Mouse (Mus musculus): ENCODE measurements around the gene Rprm. TPM values are rescaled to one million over a fixed set of nuclear protein-coding genes. Genes with fewer than 3 reads are reported as not detected.

Rprm gene
- 13.9 and 15.1 TPM in 2 replicates for polyA plus RNA-seq (2014; fragmentation: Nextera tagmentation; extraction: Ambion mirVana)

DNA sequence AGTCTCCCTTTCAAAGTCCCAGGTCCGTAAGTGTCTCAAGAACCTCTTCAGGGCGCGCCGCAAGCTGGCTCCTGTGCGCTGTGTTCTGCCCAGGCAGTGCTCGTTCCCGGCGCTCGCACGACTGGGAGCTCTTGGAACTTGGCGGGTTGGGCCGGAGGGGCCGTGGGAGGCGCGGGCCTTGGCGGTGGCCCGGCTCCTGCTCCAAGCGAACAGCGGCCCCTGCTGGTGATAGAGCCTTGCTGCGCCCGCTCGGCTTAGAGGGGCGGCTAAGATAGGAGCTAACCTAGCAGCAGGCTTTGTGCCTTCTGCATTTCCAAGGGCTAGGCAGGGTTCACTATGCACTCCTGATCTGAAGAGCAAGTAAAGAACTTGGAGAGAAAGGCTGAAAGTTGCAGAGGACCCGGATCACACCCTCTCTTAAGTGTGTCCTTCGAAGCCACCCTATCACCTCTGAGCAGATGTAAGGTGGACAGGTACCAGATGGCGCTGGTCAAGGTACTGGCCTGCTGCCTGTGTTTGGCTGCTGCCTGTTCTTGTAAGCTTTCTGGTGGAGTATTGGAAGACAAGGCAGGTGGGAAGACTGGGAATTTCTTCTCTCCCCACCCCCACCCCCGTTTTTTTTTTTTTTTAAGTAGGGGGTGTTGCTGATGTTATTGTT is at the start of gene Rprm:
Rprm (minus strand) TSS at position 123 of the 658 bp plus-strand sequence.
- no peaks in the 10 kb centered on the region for H3K36me3 ChIP-seq (ENCODE audit: control insufficient read depth, insufficient read depth, low read length)
- DNase-seq (ENCODE audit: low spot score) (peak; percentile 97), ATAC-seq (ENCODE audit: insufficient number of reproducible peaks, low FRiP score, low TSS enrichment, low read depth) (peak; percentile 90)
- H3K4me3 ChIP-seq (ENCODE audit: low read depth, low read length): peak within 1 kb of the TSS; percentile 37
- H3K9me3 ChIP-seq (ENCODE audit: control insufficient read depth, low read length): no peaks in the 10 kb centered on the region
- WGBS: 5% methylated on average over 27 of the region's 27 CpGs
- peak within 1 kb of the TSS; percentile 28; the same call in 1 of the 2 replicates for H3K9ac ChIP-seq (ENCODE audit: low read length)
- H3K27ac ChIP-seq (replicated peaks; ENCODE audit: low read depth, low read length): no peak within 1 kb of the TSS
- H3K4me1 ChIP-seq (ENCODE audit: control insufficient read depth, insufficient read depth, low read length): no peaks in the 10 kb centered on the region
- peak within 1 kb of the TSS; percentile 83 for H3K4me2 ChIP-seq (ENCODE audit: low read depth, severe bottlenecking)
- peaks cover 9% of the 10 kb centered on the region for H3K27me3 ChIP-seq (ENCODE audit: control insufficient read depth, insufficient read depth, low read length)

- 81% methylated on average over 6 of the region's 6 CpGs for WGBS
- no peaks in the 10 kb centered on the region for H3K9me3 ChIP-seq (ENCODE audit: control insufficient read depth, low read length)
- no peak overlapping the region for H3K9ac ChIP-seq (ENCODE audit: low read length)
- H3K27ac ChIP-seq (replicated peaks; ENCODE audit: low read depth, low read length): no peak overlapping the region
- no peak for DNase-seq (ENCODE audit: low spot score)
- no peak for ATAC-seq (ENCODE audit: insufficient number of reproducible peaks, low FRiP score, low TSS enrichment, low read depth)
- no peaks in the 10 kb centered on the region for H3K36me3 ChIP-seq (ENCODE audit: control insufficient read depth, insufficient read depth, low read length)
- H3K4me1 ChIP-seq (ENCODE audit: control insufficient read depth, insufficient read depth, low read length): no peaks in the 10 kb centered on the region
- H3K4me2 ChIP-seq (ENCODE audit: low read depth, severe bottlenecking): no peak overlapping the region
- H3K27me3 ChIP-seq (ENCODE audit: control insufficient read depth, insufficient read depth, low read length): no peaks in the 10 kb centered on the region
- no peak overlapping the region for H3K4me3 ChIP-seq (ENCODE audit: low read depth, low read length)
These were observed 34.0 kb upstream of the Rprm start for GRCm38 (mm10) chr2:54119305-54119704.

- DNase-seq (ENCODE audit: low spot score): peak; percentile 41
- Histone ChIP-seq H3K4me1 (ENCODE audit: control insufficient read depth, insufficient read depth, low read length) (no peaks in the 10 kb centered on the region), H3K27ac (replicated peaks; ENCODE audit: low read depth, low read length) (no peak overlapping the region), H3K4me3 (ENCODE audit: low read depth, low read length) (no peak overlapping the region), H3K27me3 (ENCODE audit: control insufficient read depth, insufficient read depth, low read length) (no peaks in the 10 kb centered on the region), H3K9me3 (ENCODE audit: control insufficient read depth, low read length) (no peaks in the 10 kb centered on the region), H3K4me2 (ENCODE audit: low read depth, severe bottlenecking) (no peak overlapping the region), H3K9ac (ENCODE audit: low read length) (no peak overlapping the region), H3K36me3 (ENCODE audit: control insufficient read depth, insufficient read depth, low read length) (no peaks in the 10 kb centered on the region)
- ATAC-seq (ENCODE audit: insufficient number of reproducible peaks, low FRiP score, low TSS enrichment, low read depth): no peak
- WGBS: 31% methylated on average over 3 of the region's 3 CpGs
These were observed 33.5 kb upstream of the Rprm start for GRCm38 (mm10) chr2:54118881-54119280.

GRCm38 (mm10) chr2:54111294-54111693 is 25.9 kb upstream of the Rprm start:
- Histone ChIP-seq H3K27me3 (ENCODE audit: control insufficient read depth, insufficient read depth, low read length) (no peaks in the 10 kb centered on the region), H3K4me3 (ENCODE audit: low read depth, low read length) (no peak overlapping the region), H3K9ac (ENCODE audit: low read length) (no peak overlapping the region), H3K9me3 (ENCODE audit: control insufficient read depth, low read length) (no peaks in the 10 kb centered on the region), H3K4me1 (ENCODE audit: control insufficient read depth, insufficient read depth, low read length) (no peaks in the 10 kb centered on the region), H3K36me3 (ENCODE audit: control insufficient read depth, insufficient read depth, low read length) (no peaks in the 10 kb centered on the region), H3K27ac (replicated peaks; ENCODE audit: low read depth, low read length) (no peak overlapping the region), H3K4me2 (ENCODE audit: low read depth, severe bottlenecking) (no peak overlapping the region)
- DNase-seq (ENCODE audit: low spot score): no peak
- ATAC-seq (ENCODE audit: insufficient number of reproducible peaks, low FRiP score, low TSS enrichment, low read depth): no peak
- 78% methylated on average over 2 of the region's 2 CpGs for WGBS

DNA sequence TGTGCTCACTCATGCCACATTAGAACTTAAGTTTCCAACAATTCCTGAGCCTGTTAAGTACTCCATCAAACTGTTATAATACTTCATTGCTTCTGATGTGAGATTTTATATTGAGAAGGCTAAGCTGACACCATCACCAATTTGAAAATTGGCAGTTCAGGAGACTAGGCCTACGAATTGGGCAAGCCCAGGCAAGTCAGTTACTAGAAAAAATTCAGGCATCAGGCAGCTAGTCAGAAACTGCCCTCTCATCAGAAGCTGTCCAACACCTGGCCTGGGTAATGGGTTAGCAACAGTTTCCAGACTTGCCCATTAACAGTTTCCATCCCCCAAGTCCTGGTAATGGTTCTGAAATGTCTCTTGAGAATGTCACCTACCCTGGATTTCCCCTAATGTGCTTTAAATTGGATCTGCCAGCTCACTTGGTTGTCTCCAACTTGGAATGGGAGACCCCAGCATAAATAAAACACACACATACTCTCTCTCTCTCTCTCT is 20.9 kb upstream of the Rprm start:
- WGBS: 55% methylated on average over 1 of the region's 1 CpGs
- no peaks in the 10 kb centered on the region for H3K27me3 ChIP-seq (ENCODE audit: control insufficient read depth, insufficient read depth, low read length)
- no peak overlapping the region for H3K4me3 ChIP-seq (ENCODE audit: low read depth, low read length)
- ATAC-seq (ENCODE audit: insufficient number of reproducible peaks, low FRiP score, low TSS enrichment, low read depth): no peak
- no peak overlapping the region for H3K27ac ChIP-seq (replicated peaks; ENCODE audit: low read depth, low read length)
- DNase-seq (ENCODE audit: low spot score): no peak
- H3K9ac ChIP-seq (ENCODE audit: low read length): no peak overlapping the region
- no peaks in the 10 kb centered on the region for H3K4me1 ChIP-seq (ENCODE audit: control insufficient read depth, insufficient read depth, low read length)
- no peaks in the 10 kb centered on the region for H3K36me3 ChIP-seq (ENCODE audit: control insufficient read depth, insufficient read depth, low read length)
- no peak overlapping the region for H3K4me2 ChIP-seq (ENCODE audit: low read depth, severe bottlenecking)
- H3K9me3 ChIP-seq (ENCODE audit: control insufficient read depth, low read length): no peaks in the 10 kb centered on the region

GRCm38 (mm10) chr2:54099939-54100338 is 14.6 kb upstream of the Rprm start:
- no peak overlapping the region for H3K4me2 ChIP-seq (ENCODE audit: low read depth, severe bottlenecking)
- no peak overlapping the region for H3K27ac ChIP-seq (replicated peaks; ENCODE audit: low read depth, low read length)
- DNase-seq (ENCODE audit: low spot score) (no peak), ATAC-seq (ENCODE audit: insufficient number of reproducible peaks, low FRiP score, low TSS enrichment, low read depth) (no peak)
- no peaks in the 10 kb centered on the region for H3K27me3 ChIP-seq (ENCODE audit: control insufficient read depth, insufficient read depth, low read length)
- H3K36me3 ChIP-seq (ENCODE audit: control insufficient read depth, insufficient read depth, low read length): no peaks in the 10 kb centered on the region
- no peaks in the 10 kb centered on the region for H3K4me1 ChIP-seq (ENCODE audit: control insufficient read depth, insufficient read depth, low read length)
- H3K9ac ChIP-seq (ENCODE audit: low read length): no peak overlapping the region
- 87% methylated on average over 1 of the region's 1 CpGs for WGBS
- no peaks in the 10 kb centered on the region for H3K9me3 ChIP-seq (ENCODE audit: control insufficient read depth, low read length)
- H3K4me3 ChIP-seq (ENCODE audit: low read depth, low read length): no peak overlapping the region

GRCm38 (mm10) chr2:54092616-54093015 is 7.3 kb upstream of the Rprm start:
- Histone ChIP-seq H3K4me3 (ENCODE audit: low read depth, low read length) (no peak overlapping the region), H3K4me1 (ENCODE audit: control insufficient read depth, insufficient read depth, low read length) (no peaks in the 10 kb centered on the region), H3K36me3 (ENCODE audit: control insufficient read depth, insufficient read depth, low read length) (no peaks in the 10 kb centered on the region), H3K27ac (replicated peaks; ENCODE audit: low read depth, low read length) (no peak overlapping the region), H3K9ac (ENCODE audit: low read length) (no peak overlapping the region), H3K9me3 (ENCODE audit: control insufficient read depth, low read length) (no peaks in the 10 kb centered on the region), H3K4me2 (ENCODE audit: low read depth, severe bottlenecking) (no peak overlapping the region), H3K27me3 (ENCODE audit: control insufficient read depth, insufficient read depth, low read length) (no peaks in the 10 kb centered on the region)
- DNase-seq (ENCODE audit: low spot score): no peak
- ATAC-seq (ENCODE audit: insufficient number of reproducible peaks, low FRiP score, low TSS enrichment, low read depth): no peak
- 87% methylated on average over 3 of the region's 3 CpGs for WGBS

- WGBS: 72% methylated on average over 4 of the region's 4 CpGs
- DNase-seq (ENCODE audit: low spot score) (no peak), ATAC-seq (ENCODE audit: insufficient number of reproducible peaks, low FRiP score, low TSS enrichment, low read depth) (no peak)
- Histone ChIP-seq H3K4me2 (ENCODE audit: low read depth, severe bottlenecking) (no peak overlapping the region), H3K36me3 (ENCODE audit: control insufficient read depth, insufficient read depth, low read length) (no peaks in the 10 kb centered on the region), H3K9ac (ENCODE audit: low read length) (no peak overlapping the region), H3K4me1 (ENCODE audit: control insufficient read depth, insufficient read depth, low read length) (no peaks in the 10 kb centered on the region), H3K4me3 (ENCODE audit: low read depth, low read length) (no peak overlapping the region), H3K27ac (replicated peaks; ENCODE audit: low read depth, low read length) (no peak overlapping the region), H3K9me3 (ENCODE audit: control insufficient read depth, low read length) (no peaks in the 10 kb centered on the region), H3K27me3 (ENCODE audit: control insufficient read depth, insufficient read depth, low read length) (peaks cover 9% of the 10 kb centered on the region)
These were observed 902 bp upstream of the Rprm start for GRCm38 (mm10) chr2:54086254-54086653.
